ENCODE assay signal across 8 mouse cellular contexts in genomic region chr2:10079745-10080309, GRCm38 (mm10). TPM values are rescaled to one million over a fixed set of nuclear protein-coding genes. Genes with fewer than 3 reads are reported as not detected.
DNase-seq lines count a peak whose midpoint lies in the region; ATAC-seq and TF ChIP-seq lines count a peak whose summit lies in the region.

No protein-coding gene starts in this region.

- H3K4me2 ChIP-seq in heart, embryonic 16.5 days (ENCODE audit: low read depth, low read length): peak overlapping the region; percentile 78
- peak overlapping the region; percentile 73 for H3K4me2 ChIP-seq in forebrain, embryonic 16.5 days (ENCODE audit: low read length)
- H3K4me2 ChIP-seq in liver, embryonic 16.5 days (ENCODE audit: low read depth, low read length): peak overlapping the region; percentile 72

- no peak for TF ChIP-seq CTCF in MEL (IDR thresholded peaks at IDR 0.05 in 2 of 3, conservative IDR thresholded peaks at IDR 0.05 in 1 of 3; ENCODE audit: control insufficient read depth in 1 of 3, insufficient read depth in 1 of 3, low read depth in 2 of 3, low read length in 3 of 3, poor library complexity in 1 of 3, severe bottlenecking in 1 of 3)

- TF ChIP-seq RAD21 in MEL (IDR thresholded peaks at IDR 0.05; ENCODE audit: low read depth, low read length): no peak

- peak overlapping the region; percentile 87 for H3K4me3 ChIP-seq in heart, embryonic 16.5 days (ENCODE audit: low read length)
- peak overlapping the region; percentile 97 to 98 for H3K4me3 ChIP-seq in MEL (ENCODE audit: control insufficient read depth in 1 of 2, insufficient read depth in 1 of 2, low read depth in 2 of 2, low read length in 2 of 2)
- H3K4me3 ChIP-seq in forebrain, embryonic 16.5 days (replicated peaks; ENCODE audit: low read length): peak overlapping the region; percentile 98
- H3K4me3 ChIP-seq in liver, embryonic 16.5 days (ENCODE audit: low read depth, low read length): peak overlapping the region; percentile 98

- under 1% methylated on average over 28 of the region's 28 CpGs for WGBS in heart, embryonic 16.5 days
- under 1% methylated on average over 28 of the region's 28 CpGs for WGBS in forebrain, embryonic 16.5 days
- under 1% methylated on average over 28 of the region's 28 CpGs for WGBS in liver, embryonic 16.5 days (ENCODE audit: insufficient replicate concordance)

- H3K27me3 ChIP-seq in heart, embryonic 16.5 days (ENCODE audit: control insufficient read depth, insufficient read depth, low read length): no peaks in the 10 kb centered on the region
- H3K27me3 ChIP-seq in MEL (ENCODE audit: control insufficient read depth in 1 of 2, insufficient read depth in 2 of 2, low read length in 2 of 2): no peaks in the 10 kb centered on the region
- no peaks in the 10 kb centered on the region for H3K27me3 ChIP-seq in forebrain, embryonic 16.5 days (replicated peaks; ENCODE audit: control insufficient read depth, insufficient read depth, low read length)
- H3K27me3 ChIP-seq in liver, embryonic 16.5 days (ENCODE audit: control insufficient read depth, insufficient read depth, low read depth, low read length): no peaks in the 10 kb centered on the region

- intact Hi-C loops in gastrocnemius, postnatal 14 days (cut with DNase I; ENCODE audit: low total_unique reads): no loop called here

- H3K79me2 ChIP-seq in MEL (ENCODE audit: control insufficient read depth, insufficient read depth, low read length, poor library complexity): peaks cover 84% of the 10 kb centered on the region

- H3K9ac ChIP-seq in heart, embryonic 16.5 days (ENCODE audit: low read length): peak overlapping the region; percentile 99
- H3K9ac ChIP-seq in MEL (ENCODE audit: control insufficient read depth, low read depth, low read length, poor library complexity, severe bottlenecking): peak overlapping the region; percentile 98
- H3K9ac ChIP-seq in forebrain, embryonic 16.5 days (replicated peaks; ENCODE audit: low read depth, low read length): peak overlapping the region; percentile 100
- H3K9ac ChIP-seq in liver, embryonic 16.5 days (ENCODE audit: low read depth, low read length): peak overlapping the region; percentile 99

- H3K9me3 ChIP-seq in heart, embryonic 16.5 days (replicated peaks; ENCODE audit: control insufficient read depth, low read length): no peaks in the 10 kb centered on the region
- H3K9me3 ChIP-seq in MEL (replicated peaks; ENCODE audit: insufficient read depth, low read length): no peaks in the 10 kb centered on the region
- no peaks in the 10 kb centered on the region for H3K9me3 ChIP-seq in forebrain, embryonic 16.5 days (ENCODE audit: control insufficient read depth, low read length)
- H3K9me3 ChIP-seq in liver, embryonic 16.5 days (replicated peaks; ENCODE audit: control insufficient read depth, low read length): no peaks in the 10 kb centered on the region

- peak; percentile 53 for ATAC-seq in heart, embryonic 16.5 days (replicated peaks; ENCODE audit: extremely low read depth, insufficient read depth, low FRiP score)
- no peak; the same call in 1 of the 2 replicates for ATAC-seq in forebrain, embryonic 16.5 days
- ATAC-seq in liver, embryonic 16.5 days (ENCODE audit: low read depth): peak; percentile 40

- TF ChIP-seq EP300 in MEL (IDR thresholded peaks at IDR 0.05; ENCODE audit: low read depth in 1 of 2, low read length in 2 of 2): no peak

- DNase-seq in heart, adult 18-20 months: no peak
- peak; percentile 68 for DNase-seq in MEL (ENCODE audit: low read depth, low spot score)
- DNase-seq in gastrocnemius, postnatal 14 days: no peak
- no peak for DNase-seq in urinary bladder, postnatal 25 days (ENCODE audit: low spot score)
- DNase-seq in cerebellum, adult 18-20 months: no peak

- H3K4me1 ChIP-seq in heart, embryonic 16.5 days (ENCODE audit: control insufficient read depth, insufficient read depth, low read length): peaks cover 42% of the 10 kb centered on the region
- peaks cover 6 to 26% of the 10 kb centered on the region in 2 experiments; a peak in 3 of 4 replicates for H3K4me1 ChIP-seq in MEL (ENCODE audit: control insufficient read depth in 1 of 2, insufficient read depth in 2 of 2, low read length in 2 of 2)
- peaks cover 32% of the 10 kb centered on the region for H3K4me1 ChIP-seq in forebrain, embryonic 16.5 days (replicated peaks; ENCODE audit: control insufficient read depth, insufficient read depth, low read length)
- peaks cover 29% of the 10 kb centered on the region for H3K4me1 ChIP-seq in liver, embryonic 16.5 days (ENCODE audit: control insufficient read depth, low read depth, low read length)

- H3K36me3 ChIP-seq in heart, embryonic 16.5 days (ENCODE audit: control insufficient read depth, insufficient read depth): peaks cover 3% of the 10 kb centered on the region; the same call in 1 of the 2 replicates
- H3K36me3 ChIP-seq in MEL (ENCODE audit: control insufficient read depth in 1 of 2, insufficient read depth in 2 of 2, low read length in 2 of 2): peaks cover 4 to 34% of the 10 kb centered on the region in 2 experiments
- H3K36me3 ChIP-seq in forebrain, embryonic 16.5 days (ENCODE audit: control insufficient read depth, insufficient read depth): 0 out of 2 replicates have a peak, but pooled peaks cover 2% of the 10 kb centered on the region
- H3K36me3 ChIP-seq in liver, embryonic 16.5 days (ENCODE audit: control insufficient read depth, insufficient read depth): no peaks in the 10 kb centered on the region

- TF ChIP-seq POLR2A in MEL (IDR thresholded peaks at IDR 0.05; ENCODE audit: control insufficient read depth in 1 of 2, insufficient read depth in 1 of 2, low read depth in 1 of 2, low read length in 2 of 2, poor library complexity in 1 of 2): no peak

- peak overlapping the region; percentile 96 for H3K27ac ChIP-seq in heart, embryonic 16.5 days (ENCODE audit: low read length)
- peak overlapping the region; percentile 79 for H3K27ac ChIP-seq in MEL (ENCODE audit: control insufficient read depth, low read depth, low read length)
- peak overlapping the region; percentile 94 for H3K27ac ChIP-seq in forebrain, embryonic 16.5 days (ENCODE audit: low read length)
- peak overlapping the region; percentile 88 for H3K27ac ChIP-seq in liver, embryonic 16.5 days (ENCODE audit: low read length)

TF ChIP-seq in MEL, 35 proteins besides CTCF, POLR2A, EP300 and RAD21:
- TF ChIP-seq UBTF (IDR thresholded peaks at IDR 0.05; ENCODE audit: borderline replicate concordance, insufficient read depth, low read depth, low read length) (no peak), MYC (IDR thresholded peaks at IDR 0.05; ENCODE audit: low read depth, low read length) (no peak), MAZ (IDR thresholded peaks at IDR 0.05; ENCODE audit: low read depth, low read length) (no peak), POLR2AphosphoS5 (IDR thresholded peaks at IDR 0.05; ENCODE audit: borderline replicate concordance, low read depth, low read length) (no peak), USF1 (IDR thresholded peaks at IDR 0.05; ENCODE audit: low read depth, low read length) (no peak)

RNA-seq across cellular contexts. Expression of gene Atp5c1, which starts 0.5 kb away (rescaled TPM):
- polyA plus RNA-seq in heart, embryonic 16.5 days (2015; fragmentation: Nextera tagmentation; extraction: Ambion mirVana): 1,497 and 1,501 TPM in 2 replicates
- 1,000 to 10,000 TPM; 1,460 to 1,539 TPM for total RNA-seq in heart, adult 18-20 months (2021)
- 414 and 425 TPM in 2 replicates for total RNA-seq in MEL (2012; rRNA removed)
- 100 to 1,000 TPM; 280 to 381 TPM for polyA plus RNA-seq in MEL (2012; ENCODE audit: insufficient read depth in 1 of 2, insufficient read length in 2 of 2, low read depth in 1 of 2, low replicate concordance in 2 of 2, missing spikeins in 1 of 2)
- polyA plus RNA-seq in forebrain, embryonic 16.5 days (2015; fragmentation: Nextera tagmentation; extraction: Ambion mirVana): 543 and 544 TPM in 2 replicates
- 297 and 315 TPM in 2 replicates for polyA plus RNA-seq in liver, embryonic 16.5 days (2015; fragmentation: Nextera tagmentation; extraction: Ambion mirVana)
- total RNA-seq in gastrocnemius, postnatal 14 days (2021): 100 to 1,000 TPM; 725 to 812 TPM

RNA-seq across cellular contexts. Expression of gene Kin, which starts 0.6 kb away (rescaled TPM):
- 21.3 and 22.5 TPM in 2 replicates for polyA plus RNA-seq in heart, embryonic 16.5 days (2015; fragmentation: Nextera tagmentation; extraction: Ambion mirVana)
- 1 to 10 TPM; 7.8 to 9.4 TPM for total RNA-seq in heart, adult 18-20 months (2021)
- total RNA-seq in MEL (2012; rRNA removed): 23.4 and 25.7 TPM in 2 replicates
- polyA plus RNA-seq in MEL (2012; ENCODE audit: insufficient read depth in 1 of 2, insufficient read length in 2 of 2, low read depth in 1 of 2, low replicate concordance in 2 of 2, missing spikeins in 1 of 2): 10 to 100 TPM in 1 of 2 experiments, not detected in 1; 33.5 TPM
- polyA plus RNA-seq in forebrain, embryonic 16.5 days (2015; fragmentation: Nextera tagmentation; extraction: Ambion mirVana): 34.2 and 39.8 TPM in 2 replicates
- polyA plus RNA-seq in liver, embryonic 16.5 days (2015; fragmentation: Nextera tagmentation; extraction: Ambion mirVana): 13.5 and 13.8 TPM in 2 replicates
- 1 to 10 TPM; 4.8 to 5.1 TPM for total RNA-seq in gastrocnemius, postnatal 14 days (2021)

RNA-seq across cellular contexts. Expression of gene Taf3, which starts 31.4 kb away (rescaled TPM):
- polyA plus RNA-seq in heart, embryonic 16.5 days (2015; fragmentation: Nextera tagmentation; extraction: Ambion mirVana): 7.5 and 8.3 TPM in 2 replicates
- 1 to 10 TPM; 8.2 to 8.4 TPM for total RNA-seq in heart, adult 18-20 months (2021)
- 8.3 and 9.1 TPM in 2 replicates for total RNA-seq in MEL (2012; rRNA removed)
- polyA plus RNA-seq in MEL (2012; ENCODE audit: insufficient read depth in 1 of 2, insufficient read length in 2 of 2, low read depth in 1 of 2, low replicate concordance in 2 of 2, missing spikeins in 1 of 2): 10 to 100 TPM in 1 of 2 experiments, not detected in 1; 20.9 TPM
- polyA plus RNA-seq in forebrain, embryonic 16.5 days (2015; fragmentation: Nextera tagmentation; extraction: Ambion mirVana): 14.3 and 14.5 TPM in 2 replicates
- polyA plus RNA-seq in liver, embryonic 16.5 days (2015; fragmentation: Nextera tagmentation; extraction: Ambion mirVana): 5.7 and 6.1 TPM in 2 replicates
- 1 to 10 TPM; 6.0 to 6.6 TPM for total RNA-seq in gastrocnemius, postnatal 14 days (2021)

RNA-seq across cellular contexts. Expression of gene Itih2, which starts 51.4 kb away (rescaled TPM):
- 0.58 and 0.62 TPM in 2 replicates for polyA plus RNA-seq in heart, embryonic 16.5 days (2015; fragmentation: Nextera tagmentation; extraction: Ambion mirVana)
- total RNA-seq in heart, adult 18-20 months (2021): under 1 TPM; 0.35 to 0.85 TPM
- total RNA-seq in MEL (2012; rRNA removed): not detected in 2 replicates
- polyA plus RNA-seq in MEL (2012; ENCODE audit: insufficient read depth in 1 of 2, insufficient read length in 2 of 2, low read depth in 1 of 2, low replicate concordance in 2 of 2, missing spikeins in 1 of 2): not detected
- polyA plus RNA-seq in forebrain, embryonic 16.5 days (2015; fragmentation: Nextera tagmentation; extraction: Ambion mirVana): 2.1 and 3.8 TPM in 2 replicates
- 405 and 429 TPM in 2 replicates for polyA plus RNA-seq in liver, embryonic 16.5 days (2015; fragmentation: Nextera tagmentation; extraction: Ambion mirVana)
- total RNA-seq in gastrocnemius, postnatal 14 days (2021): under 1 TPM; 0.40 to 0.74 TPM
